Mouse (Mus musculus) T-helper 2 cell (primary cell): ENCODE results near the gene Hist1h1d.
"Not testable (repeated sequence)": the region's sequence is repeated elsewhere in the genome, so short reads cannot be mapped to it uniquely, and the experiment has no call there.

Experiments
- in situ Hi-C: fragments of 300-600 bp; cut with MboI, MseI; formaldehyde crosslinking; loops from one replicate; pipeline ENCODE4 v1.15.1; 2025; ENCODE audit warnings: high pct_unique_total_duplicates

The Hist1h1d gene

GRCm38 (mm10) chr13:23529480-23530165, 23.4 kb upstream of the Hist1h1d start:
- in situ Hi-C loops, result loop anchor here (5.0 to 10.0 kb wide), 2 partner anchors 232 to 1485 kb away; partner anchors contain the start of genes Hist1h2ag, Hist1h2bj and Hist1h4i

- in situ Hi-C loops, result loop anchor here (10.0 kb wide), 1 partner anchor 1486 kb away; the partner anchor contains the start of genes Hist1h2ag, Hist1h2bj and Hist1h4i
These were observed 22.7 kb upstream of the Hist1h1d start for GRCm38 (mm10) chr13:23530181-23530900.

GRCm38 (mm10) chr13:23530901-23531875, 21.9 kb upstream of the Hist1h1d start, which contains the start of gene Hist1h4h:
Hist1h4h (plus strand) TSS chr13:23531050.
- in situ Hi-C loops, result loop anchor here (10.0 kb wide), 1 partner anchor 1486 kb away; the partner anchor contains the start of genes Hist1h2ag, Hist1h2bj and Hist1h4i

GRCm38 (mm10) chr13:23532262-23533075, 20.6 kb upstream of the Hist1h1d start:
- in situ Hi-C loops, result loop anchor here (10.0 kb wide), 1 partner anchor 1488 kb away; the partner anchor contains the start of genes Hist1h2ag, Hist1h2bj and Hist1h4i

GRCm38 (mm10) chr13:23533560-23534367, 19.3 kb upstream of the Hist1h1d start, which contains the start of gene Hist1h2af:
Hist1h2af (plus strand) TSS chr13:23533906.
- in situ Hi-C loops, result loop anchor here (10.0 kb wide), 1 partner anchor 1489 kb away; the partner anchor contains the start of genes Hist1h2ag, Hist1h2bj and Hist1h4i

- in situ Hi-C loops, result loop anchor here (10.0 kb wide), 1 partner anchor 1490 kb away; the partner anchor contains the start of genes Hist1h2ag, Hist1h2bj and Hist1h4i
These were observed 18.5 kb upstream of the Hist1h1d start for GRCm38 (mm10) chr13:23534368-23535131.

- in situ Hi-C loops, result loop anchor here (10.0 kb wide), 1 partner anchor 1491 kb away; the partner anchor contains the start of genes Hist1h2ag, Hist1h2bj and Hist1h4i
These were observed 17.7 kb upstream of the Hist1h1d start, which contains the start of gene Hist1h3g for GRCm38 (mm10) chr13:23535137-23536075. Hist1h3g (plus strand) TSS chr13:23535422.

- in situ Hi-C loops, result loop anchor here (10.0 kb wide), 1 partner anchor 1491 kb away; the partner anchor contains the start of genes Hist1h2ag, Hist1h2bj and Hist1h4i
These were observed 16.8 kb upstream of the Hist1h1d start for GRCm38 (mm10) chr13:23536076-23536822.

GRCm38 (mm10) chr13:23537006-23537710, 15.9 kb upstream of the Hist1h1d start:
- in situ Hi-C loops, result loop anchor here (10.0 kb wide), 1 partner anchor 1492 kb away; the partner anchor contains the start of genes Hist1h2ag, Hist1h2bj and Hist1h4i

GRCm38 (mm10) chr13:23538249-23538648, 14.8 kb upstream of the Hist1h1d start:
- in situ Hi-C loops, result loop anchor here (10.0 kb wide), 1 partner anchor 1493 kb away; the partner anchor contains the start of genes Hist1h2ag, Hist1h2bj and Hist1h4i

- in situ Hi-C loops, result loop anchor here (10.0 kb wide), 1 partner anchor 1495 kb away; the partner anchor contains the start of genes Hist1h2ag, Hist1h2bj and Hist1h4i
These were observed 13.2 kb upstream of the Hist1h1d start for GRCm38 (mm10) chr13:23539821-23540220.

- in situ Hi-C loops, result no loop called here
These were observed 11.6 kb upstream of the Hist1h1d start for GRCm38 (mm10) chr13:23541497-23541896.

- in situ Hi-C loops, result not testable (repeated sequence)
These were observed 10.7 kb upstream of the Hist1h1d start for GRCm38 (mm10) chr13:23542225-23542980.

- in situ Hi-C loops, result not testable (repeated sequence)
These were observed 10.0 kb upstream of the Hist1h1d start, which contains the start of gene Hist1h2bh for GRCm38 (mm10) chr13:23542999-23543607. Hist1h2bh (minus strand) TSS chr13:23543392.
